Mouse (Mus musculus) neural tube, embryonic 15.5 days (tissue): ENCODE measurements at regions not wholly inside any gene's neighbourhood (a gene's known extent, or its start where the extent isn't known, plus 50 kb on each side); places are given as distances from the start of the nearest gene placed in this dataset.

ENCODE experiments used
- ATAC-seq: fragments of 200-750 bp; cut with Nextera tagmentation; 2 replicates; pipeline ENCODE4 v1.8.0; 2017; ENCODE audit warnings: mild to moderate bottlenecking, moderate TSS enrichment, moderate library complexity; ENCODE audit not compliant: low FRiP score
- H3K27ac ChIP-seq: fragments of 300-500 bp; sonication (generic); replicated peaks from 2 replicates; pipeline ENCODE4 v1.5.1; 2015; ENCODE audit warnings: mild to moderate bottlenecking, inconsistent platforms
- H3K27me3 ChIP-seq: fragments of 300-500 bp; sonication (generic); replicated peaks from 2 replicates; pipeline ENCODE4 v1.6.1; 2015; ENCODE audit warnings: inconsistent platforms
- H3K36me3 ChIP-seq: fragments of 300-500 bp; sonication (generic); 2 replicates; pipeline ENCODE4 v1.6.1; 2015; ENCODE audit warnings: inconsistent platforms
- H3K4me1 ChIP-seq: fragments of 300-500 bp; sonication (generic); 2 replicates; pipeline ENCODE4 v1.6.1; 2015; ENCODE audit warnings: inconsistent platforms
- H3K4me2 ChIP-seq: fragments of 300-500 bp; sonication (generic); 2 replicates; pipeline ENCODE4 v1.6.1; 2015; ENCODE audit warnings: inconsistent platforms, mild to moderate bottlenecking, moderate library complexity
- H3K4me3 ChIP-seq: fragments of 300-500 bp; sonication (generic); replicated peaks from 2 replicates; pipeline ENCODE4 v1.5.1; 2015; ENCODE audit warnings: mild to moderate bottlenecking, inconsistent platforms
- H3K9ac ChIP-seq: fragments of 300-500 bp; sonication (generic); replicated peaks from 2 replicates; pipeline ENCODE4 v1.6.1; 2015; ENCODE audit warnings: mild to moderate bottlenecking, inconsistent platforms
- H3K9me3 ChIP-seq: fragments of 300-500 bp; sonication (generic); replicated peaks from 2 replicates; pipeline ENCODE4 v1.6.1; 2016; ENCODE audit warnings: inconsistent platforms
- WGBS: fragments of 180-500 bp; shearing (Covaris S2); methylation state at CpG from one replicate; pipeline ENCODE4 v1.1.7; 2015; ENCODE audit warnings: mixed read lengths; 5-methylcytosine and 5-hydroxymethylcytosine counted together

DNA sequence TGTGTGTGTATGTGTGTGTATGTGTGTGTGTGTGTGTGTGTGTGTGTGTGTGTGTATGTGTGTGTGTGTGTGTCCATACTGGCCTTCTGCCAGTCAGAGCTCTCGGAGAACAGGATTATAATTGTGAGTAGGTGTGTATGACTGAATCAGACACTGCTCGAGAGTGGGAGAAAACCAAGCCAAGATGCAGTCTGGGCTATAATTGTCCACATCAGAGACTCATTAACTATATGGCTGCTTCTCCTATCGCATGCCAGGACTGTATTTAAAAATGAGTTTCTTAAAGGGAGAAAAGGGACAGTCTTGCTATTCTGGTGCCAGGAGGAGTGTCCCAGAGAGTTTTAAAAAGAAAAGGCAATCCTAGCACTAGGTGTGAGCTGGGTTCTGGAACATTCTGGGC is 58.7 kb upstream of the Adpgk start:
- no peaks in the 10 kb centered on the region for H3K36me3 ChIP-seq
- no peak overlapping the region for H3K9ac ChIP-seq
- WGBS = 36% methylated on average over 3 of the region's 3 CpGs
- no peaks in the 10 kb centered on the region for H3K4me1 ChIP-seq
- no peaks in the 10 kb centered on the region for H3K9me3 ChIP-seq
- no peak for ATAC-seq
- H3K27ac ChIP-seq = no peak overlapping the region
- H3K4me2 ChIP-seq = no peak overlapping the region
- no peak overlapping the region for H3K4me3 ChIP-seq
- H3K27me3 ChIP-seq = no peaks in the 10 kb centered on the region

- Histone ChIP-seq H3K4me2 (no peak overlapping the region), H3K4me1 (no peaks in the 10 kb centered on the region), H3K4me3 (no peak overlapping the region), H3K27me3 (no peaks in the 10 kb centered on the region), H3K9me3 (no peaks in the 10 kb centered on the region), H3K27ac (no peak overlapping the region), H3K36me3 (no peaks in the 10 kb centered on the region), H3K9ac (no peak overlapping the region)
- WGBS = 89% methylated on average over 7 of the region's 7 CpGs
- ATAC-seq = no peak
Measured at GRCm38 (mm10) chr9:59231947-59232346, 59.4 kb upstream of the Adpgk start.

- no peak overlapping the region for H3K27ac ChIP-seq
- ATAC-seq = no peak
Measured at GRCm38 (mm10) chr9:59231186-59231585, 60.2 kb upstream of the Adpgk start.

GRCm38 (mm10) chr9:59230161-59230560 is 61.2 kb upstream of the Adpgk start:
- WGBS = 84% methylated on average over 5 of the region's 5 CpGs

More at GRCm38 (mm10) chr9:59231186-59231585, 60.2 kb upstream of the Adpgk start:
- H3K9ac ChIP-seq = no peak overlapping the region
- WGBS = 81% methylated on average over 5 of the region's 5 CpGs
- H3K9me3 ChIP-seq = no peaks in the 10 kb centered on the region
- H3K36me3 ChIP-seq = no peaks in the 10 kb centered on the region
- no peaks in the 10 kb centered on the region for H3K4me1 ChIP-seq
- H3K27me3 ChIP-seq = no peaks in the 10 kb centered on the region
- H3K4me2 ChIP-seq = no peak overlapping the region
- no peak overlapping the region for H3K4me3 ChIP-seq

DNA sequence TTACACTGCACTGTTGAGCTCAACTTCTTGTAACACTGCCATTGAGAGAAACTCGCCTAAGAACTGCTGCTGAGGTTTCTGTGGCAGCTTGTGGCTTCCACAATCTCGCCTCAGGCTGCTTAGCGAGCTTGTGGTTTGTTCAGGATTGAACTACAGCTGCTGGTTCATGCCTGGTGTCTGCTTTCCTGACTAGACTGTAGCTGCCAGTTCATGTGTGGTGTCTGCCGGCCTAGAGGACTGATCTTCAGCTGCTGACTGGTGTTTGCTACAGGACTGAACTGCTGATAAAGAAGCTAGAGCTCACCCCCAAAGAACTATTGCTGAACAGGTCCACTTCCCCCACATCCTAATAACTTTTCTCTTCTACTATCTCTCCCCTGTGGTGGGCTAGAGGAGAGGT is 63.4 kb upstream of the Adpgk start:
- no peaks in the 10 kb centered on the region for H3K4me1 ChIP-seq
- H3K4me2 ChIP-seq = no peak overlapping the region
- no peak for ATAC-seq
- no peaks in the 10 kb centered on the region for H3K27me3 ChIP-seq
- H3K4me3 ChIP-seq = no peak overlapping the region
- no peaks in the 10 kb centered on the region for H3K36me3 ChIP-seq
- 88% methylated on average over 4 of the region's 4 CpGs for WGBS
- H3K9me3 ChIP-seq = no peaks in the 10 kb centered on the region
- no peak overlapping the region for H3K9ac ChIP-seq
- no peak overlapping the region for H3K27ac ChIP-seq

More at GRCm38 (mm10) chr9:59230161-59230560, 61.2 kb upstream of the Adpgk start:
- no peak for ATAC-seq
- Histone ChIP-seq H3K4me2 (no peak overlapping the region), H3K4me1 (no peaks in the 10 kb centered on the region), H3K9me3 (no peaks in the 10 kb centered on the region), H3K27ac (no peak overlapping the region), H3K4me3 (no peak overlapping the region), H3K36me3 (no peaks in the 10 kb centered on the region), H3K27me3 (no peaks in the 10 kb centered on the region), H3K9ac (no peak overlapping the region)

GRCm38 (mm10) chr9:59226361-59226760 is 65.0 kb upstream of the Adpgk start:
- no peak overlapping the region for H3K9ac ChIP-seq
- H3K27ac ChIP-seq = no peak overlapping the region
- no peak for ATAC-seq
- no peaks in the 10 kb centered on the region for H3K4me1 ChIP-seq
- no peaks in the 10 kb centered on the region for H3K27me3 ChIP-seq
- no peak overlapping the region for H3K4me3 ChIP-seq
- H3K9me3 ChIP-seq = no peaks in the 10 kb centered on the region
- WGBS = 89% methylated on average over 4 of the region's 4 CpGs
- H3K36me3 ChIP-seq = no peaks in the 10 kb centered on the region
- H3K4me2 ChIP-seq = no peak overlapping the region

- Histone ChIP-seq H3K27ac (no peak overlapping the region), H3K4me3 (no peak overlapping the region), H3K9me3 (no peaks in the 10 kb centered on the region), H3K4me1 (no peaks in the 10 kb centered on the region), H3K27me3 (no peaks in the 10 kb centered on the region), H3K4me2 (no peak overlapping the region), H3K36me3 (no peaks in the 10 kb centered on the region), H3K9ac (no peak overlapping the region)
- WGBS = 87% methylated on average over 4 of the region's 4 CpGs
- no peak for ATAC-seq
Measured at GRCm38 (mm10) chr9:59219277-59219676, 72.1 kb upstream of the Adpgk start.

DNA sequence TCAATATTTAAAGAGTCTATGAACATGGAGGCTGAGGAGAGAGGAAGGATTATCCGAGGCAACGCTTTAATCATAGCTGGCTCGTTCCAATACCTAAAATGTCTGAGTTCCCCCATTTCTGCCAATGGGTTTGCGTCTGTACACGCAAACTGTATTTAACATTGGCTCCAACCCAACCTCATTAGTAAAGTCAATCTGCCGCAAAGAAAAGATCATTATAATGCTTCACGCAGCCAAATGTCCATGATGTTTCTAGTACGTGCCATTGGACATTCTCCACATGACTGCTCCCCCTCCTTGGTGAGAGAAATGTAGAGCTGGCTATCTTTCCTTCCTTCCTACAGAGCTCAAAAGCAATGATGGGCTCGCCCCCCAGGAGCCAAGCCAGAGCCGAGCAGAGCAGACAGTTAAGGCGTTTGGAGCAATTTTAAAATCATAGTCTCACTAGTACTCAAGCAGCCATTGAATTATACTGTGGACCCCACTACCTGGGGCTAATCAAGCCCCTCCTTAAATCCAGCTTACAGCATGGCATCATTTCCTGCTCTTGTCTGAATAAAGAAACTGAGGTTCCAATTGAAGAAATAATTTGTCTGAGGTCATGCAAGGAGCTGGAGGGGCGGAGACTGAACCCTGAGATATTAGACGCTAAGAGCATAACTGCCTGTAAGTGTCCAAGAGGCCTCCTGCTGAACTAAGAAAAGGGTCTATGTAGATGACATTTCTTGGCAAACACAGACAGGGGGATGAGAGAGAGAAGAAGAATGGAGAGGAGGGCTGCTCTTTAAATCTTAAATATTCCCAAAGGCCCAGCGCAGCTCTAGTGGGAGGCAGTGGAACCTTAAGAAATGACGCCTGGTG is 88.5 kb upstream of the Adpgk start:
- WGBS = 69% methylated on average over 15 of the region's 15 CpGs
- Histone ChIP-seq H3K27me3 (no peaks in the 10 kb centered on the region), H3K4me3 (no peak overlapping the region), H3K4me1 (peaks cover 11% of the 10 kb centered on the region), H3K9me3 (no peaks in the 10 kb centered on the region), H3K4me2 (no peak overlapping the region), H3K9ac (no peak overlapping the region), H3K36me3 (no peaks in the 10 kb centered on the region), H3K27ac (peak overlapping the region; percentile 41)
- ATAC-seq = no peak; the same call in 1 of the 2 replicates

DNA sequence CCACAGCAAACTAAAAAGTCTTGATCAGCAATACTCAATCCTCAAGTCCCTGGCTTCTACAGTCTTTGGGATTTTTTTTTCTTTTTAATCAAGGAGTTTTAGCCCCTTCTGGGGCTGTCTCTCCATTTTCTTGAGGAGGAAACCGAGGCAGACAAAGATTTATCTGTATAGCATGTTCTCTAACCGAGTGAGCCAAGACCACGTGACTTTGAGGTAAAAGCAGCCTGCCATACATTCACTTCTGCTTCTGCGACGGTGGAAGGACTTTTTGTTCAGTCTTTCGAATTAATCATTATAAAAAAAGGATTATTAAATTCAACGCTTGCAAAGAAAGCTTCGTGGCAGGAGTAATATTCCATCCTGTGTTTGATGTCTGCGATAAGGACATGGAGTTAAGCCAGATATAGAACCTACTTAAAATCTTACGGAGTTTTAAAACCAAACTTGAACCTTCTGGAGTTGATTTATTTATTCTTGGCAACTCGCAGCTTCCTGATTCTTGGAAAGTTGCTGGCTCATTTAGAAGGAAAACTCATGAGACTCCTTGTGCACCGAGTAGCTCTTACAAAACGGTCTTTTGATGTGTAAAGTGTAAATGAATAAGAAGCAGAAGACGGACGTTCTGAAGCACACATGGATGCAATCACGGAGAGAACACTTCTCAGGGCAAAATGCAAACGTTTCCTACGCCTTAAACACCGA is 91.7 kb upstream of the Adpgk start:
- no peaks in the 10 kb centered on the region for H3K9me3 ChIP-seq
- WGBS = 72% methylated on average over 19 of the region's 19 CpGs
- H3K27me3 ChIP-seq = no peaks in the 10 kb centered on the region
- no peak overlapping the region for H3K27ac ChIP-seq
- H3K36me3 ChIP-seq = no peaks in the 10 kb centered on the region
- ATAC-seq = no peak
- H3K4me1 ChIP-seq = peaks cover 11% of the 10 kb centered on the region
- no peak overlapping the region for H3K4me3 ChIP-seq
- H3K4me2 ChIP-seq = no peak overlapping the region
- H3K9ac ChIP-seq = no peak overlapping the region

DNA sequence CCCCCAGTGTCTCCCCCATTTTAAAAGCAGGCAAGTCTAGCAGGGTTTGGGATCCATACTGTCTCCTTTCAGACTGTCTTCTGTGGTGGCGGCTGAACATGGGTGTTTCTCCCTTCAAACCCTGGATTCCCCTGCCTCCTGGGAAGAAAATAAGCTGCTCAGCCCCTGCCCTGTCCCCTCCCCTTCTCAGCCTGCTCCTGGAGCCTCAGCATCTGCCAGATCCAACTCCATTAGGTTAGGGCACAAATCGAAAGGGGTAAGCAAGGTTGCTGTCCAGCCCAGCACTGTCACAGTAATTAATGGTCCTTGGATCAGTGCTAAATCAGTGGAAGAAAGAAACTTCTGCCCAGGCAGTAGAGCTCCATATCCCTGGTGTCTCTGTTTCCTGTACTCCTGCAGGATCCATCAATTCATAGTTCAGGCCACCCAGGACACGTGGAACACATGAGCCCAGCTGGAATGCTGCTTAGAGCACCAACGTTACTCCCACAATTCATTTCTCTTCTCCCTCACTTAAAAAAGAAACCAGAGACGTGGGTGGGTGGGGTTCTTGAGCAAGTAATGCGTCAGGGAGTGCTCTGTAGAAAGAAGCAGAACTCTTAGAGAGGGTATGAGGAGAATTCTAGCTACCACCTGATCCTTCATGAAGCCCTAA is 93.0 kb upstream of the Adpgk start:
- Histone ChIP-seq H3K4me1 (peaks cover 11% of the 10 kb centered on the region), H3K9me3 (no peaks in the 10 kb centered on the region), H3K4me2 (no peak overlapping the region), H3K36me3 (no peaks in the 10 kb centered on the region), H3K4me3 (no peak overlapping the region), H3K9ac (no peak overlapping the region), H3K27me3 (no peaks in the 10 kb centered on the region), H3K27ac (no peak overlapping the region)
- no peak for ATAC-seq
- 47% methylated on average over 6 of the region's 6 CpGs for WGBS

GRCm38 (mm10) chr9:59197506-59197905 is 93.9 kb upstream of the Adpgk start:
- 78% methylated on average over 12 of the region's 12 CpGs for WGBS
- Histone ChIP-seq H3K27me3 (no peaks in the 10 kb centered on the region), H3K9me3 (no peaks in the 10 kb centered on the region)

DNA sequence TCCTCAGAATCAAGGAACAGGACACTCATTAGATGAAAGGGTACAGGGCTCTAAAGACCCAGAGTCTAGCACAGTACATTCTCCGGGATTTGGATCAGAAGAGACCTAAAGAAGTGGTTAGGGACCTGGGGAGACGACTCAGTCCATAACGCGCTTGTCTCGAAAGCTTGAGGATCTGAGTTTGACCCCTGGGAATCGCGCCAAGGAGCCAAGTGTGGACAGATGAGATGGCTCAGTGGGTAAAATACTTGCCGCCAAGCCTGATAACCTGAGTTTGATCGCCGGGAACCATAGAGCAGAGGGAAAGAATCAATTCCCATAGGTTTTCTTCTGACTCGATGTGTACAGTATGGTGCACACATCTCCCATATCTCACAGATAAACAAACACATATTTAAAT is 97.4 kb upstream of the Adpgk start:
- H3K4me2 ChIP-seq = no peak overlapping the region
- no peak for ATAC-seq
- H3K9me3 ChIP-seq = no peaks in the 10 kb centered on the region
- peaks cover 14% of the 10 kb centered on the region for H3K4me1 ChIP-seq
- no peaks in the 10 kb centered on the region for H3K36me3 ChIP-seq
- H3K27me3 ChIP-seq = no peaks in the 10 kb centered on the region
- no peak overlapping the region for H3K27ac ChIP-seq
- H3K4me3 ChIP-seq = no peak overlapping the region
- no peak overlapping the region for H3K9ac ChIP-seq
- WGBS = 97% methylated on average over 11 of the region's 11 CpGs

More at GRCm38 (mm10) chr9:59197506-59197905, 93.9 kb upstream of the Adpgk start:
- Histone ChIP-seq H3K36me3 (no peaks in the 10 kb centered on the region), H3K4me2 (no peak overlapping the region), H3K4me1 (peaks cover 6% of the 10 kb centered on the region), H3K4me3 (no peak overlapping the region), H3K27ac (no peak overlapping the region), H3K9ac (no peak overlapping the region)
- ATAC-seq = no peak
